Mouse (Mus musculus) stomach, embryonic 16.5 days (tissue): ENCODE measurements at regions not wholly inside any gene's neighbourhood (a gene's known extent, or its start where the extent isn't known, plus 50 kb on each side); places are given as distances from the start of the nearest gene placed in this dataset.

Experiments used
- ATAC-seq: fragments of 200-750 bp; cut with Nextera tagmentation; 2 replicates; pipeline ENCODE4 v1.8.0; 2017; ENCODE audit warnings: moderate number of reproducible peaks, moderate TSS enrichment; ENCODE audit not compliant: insufficient read depth, low FRiP score
- H3K27ac ChIP-seq: fragments of 300-500 bp; sonication (generic); 2 replicates; pipeline ENCODE4 v1.5.1; 2014; ENCODE audit warnings: low read length
- H3K27me3 ChIP-seq: fragments of 300-500 bp; sonication (generic); 2 replicates; pipeline ENCODE4 v1.6.1; 2014; ENCODE audit warnings: low read length, control low read depth, mixed read lengths; ENCODE audit not compliant: control insufficient read depth, insufficient read depth
- H3K36me3 ChIP-seq: fragments of 300-500 bp; sonication (generic); 2 replicates; pipeline ENCODE4 v1.6.1; 2014; ENCODE audit warnings: low read length; ENCODE audit not compliant: control insufficient read depth, insufficient read depth
- H3K4me1 ChIP-seq: fragments of 300-500 bp; sonication (generic); 2 replicates; pipeline ENCODE4 v1.6.1; 2014; ENCODE audit warnings: low read length, control low read depth, mixed read lengths; ENCODE audit not compliant: control insufficient read depth, insufficient read depth
- H3K4me2 ChIP-seq: fragments of 300-500 bp; sonication (generic); 2 replicates; pipeline ENCODE4 v1.6.1; 2014; ENCODE audit warnings: low read depth, low read length, mixed read lengths
- H3K4me3 ChIP-seq: fragments of 300-500 bp; sonication (generic); replicated peaks from 2 replicates; pipeline ENCODE4 v1.5.1; 2014; ENCODE audit warnings: mild to moderate bottlenecking, low read length
- H3K9ac ChIP-seq: fragments of 300-500 bp; sonication (generic); 2 replicates; pipeline ENCODE4 v1.6.1; 2014; ENCODE audit warnings: low read length
- H3K9me3 ChIP-seq: fragments of 300-500 bp; sonication (generic); replicated peaks from 2 replicates; pipeline ENCODE4 v1.6.1; 2016; ENCODE audit warnings: low read length, control low read depth; ENCODE audit not compliant: control insufficient read depth
- WGBS: fragments of 180-500 bp; shearing (Covaris S2); extraction: QIAGEN DNeasy Blood & Tissue Kit; methylation state at CpG from one replicate; pipeline ENCODE4 v1.1.7; 2014; 5-methylcytosine and 5-hydroxymethylcytosine counted together

DNA sequence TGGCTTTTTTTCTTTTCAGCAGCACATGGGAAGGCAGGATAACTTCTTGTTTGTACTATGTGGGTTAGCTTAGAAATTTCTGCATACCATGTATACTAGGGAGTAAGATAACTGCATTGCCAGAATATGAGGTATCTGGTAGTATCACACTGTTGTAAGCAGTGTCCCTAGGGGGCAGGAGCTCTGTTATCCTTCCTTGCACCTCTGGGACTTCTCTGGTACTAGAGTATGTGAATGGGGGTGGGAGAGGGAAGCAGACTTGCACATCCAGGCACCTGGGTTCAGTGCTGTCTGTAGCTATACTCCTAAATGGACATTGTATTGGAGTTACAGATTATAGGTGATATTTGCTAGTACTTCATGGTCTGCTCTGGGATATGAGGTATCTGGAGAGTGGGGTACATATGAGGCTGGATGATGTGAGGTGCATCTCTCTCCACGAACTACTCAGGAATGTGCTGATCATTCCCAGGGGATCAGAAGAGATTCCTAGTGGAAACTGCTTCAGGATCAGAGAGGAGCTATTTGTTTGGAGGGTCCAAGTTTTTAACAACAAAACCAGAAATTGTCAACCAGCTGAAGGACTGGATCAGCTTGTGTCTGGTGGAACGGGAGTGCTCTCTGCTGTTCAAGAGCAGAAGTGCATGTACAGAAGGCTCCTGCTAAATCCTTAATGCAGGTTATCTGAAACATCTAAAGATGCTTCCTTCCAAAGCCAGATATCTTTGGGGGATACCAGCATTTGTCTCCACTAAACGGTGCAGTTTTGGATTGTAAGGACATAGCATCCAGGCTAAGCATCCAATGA lies 402.7 kb upstream of the Vrk2 start:
- H3K4me1 ChIP-seq = no peaks in the 10 kb centered on the region
- no peak for ATAC-seq
- H3K4me3 ChIP-seq = no peak overlapping the region
- no peak overlapping the region for H3K9ac ChIP-seq
- H3K36me3 ChIP-seq = no peaks in the 10 kb centered on the region
- H3K4me2 ChIP-seq = no peak overlapping the region
- no peaks in the 10 kb centered on the region for H3K9me3 ChIP-seq
- WGBS = 31% methylated on average over 3 of the region's 3 CpGs
- H3K27ac ChIP-seq = no peak overlapping the region
- no peaks in the 10 kb centered on the region for H3K27me3 ChIP-seq

DNA sequence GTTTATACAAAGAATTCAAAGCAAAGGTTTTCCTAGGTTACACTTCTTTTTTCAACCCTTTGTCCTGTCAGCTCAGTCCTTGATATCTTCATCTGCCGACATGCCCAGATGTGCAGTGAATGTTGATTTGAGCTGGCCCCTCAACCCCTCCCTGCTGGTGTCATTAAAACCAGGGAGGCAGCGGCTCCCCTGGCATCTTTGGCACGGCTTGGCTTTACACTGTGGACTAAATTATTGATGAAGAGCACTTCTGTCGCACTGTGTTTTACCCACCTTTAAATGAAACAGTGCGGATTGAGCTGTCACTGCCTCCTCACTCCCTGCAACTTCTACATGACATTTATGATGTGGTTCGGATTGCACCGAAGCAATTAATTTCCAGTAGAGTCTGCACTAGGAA lies 387.4 kb upstream of the Vrk2 start:
- H3K4me3 ChIP-seq = no peak overlapping the region
- H3K9me3 ChIP-seq = no peaks in the 10 kb centered on the region
- H3K4me1 ChIP-seq = no peaks in the 10 kb centered on the region
- no peaks in the 10 kb centered on the region for H3K36me3 ChIP-seq
- H3K27ac ChIP-seq = no peak overlapping the region
- ATAC-seq = no peak
- no peak overlapping the region for H3K4me2 ChIP-seq
- no peaks in the 10 kb centered on the region for H3K27me3 ChIP-seq
- H3K9ac ChIP-seq = no peak overlapping the region
- WGBS = 67% methylated on average over 7 of the region's 7 CpGs

DNA sequence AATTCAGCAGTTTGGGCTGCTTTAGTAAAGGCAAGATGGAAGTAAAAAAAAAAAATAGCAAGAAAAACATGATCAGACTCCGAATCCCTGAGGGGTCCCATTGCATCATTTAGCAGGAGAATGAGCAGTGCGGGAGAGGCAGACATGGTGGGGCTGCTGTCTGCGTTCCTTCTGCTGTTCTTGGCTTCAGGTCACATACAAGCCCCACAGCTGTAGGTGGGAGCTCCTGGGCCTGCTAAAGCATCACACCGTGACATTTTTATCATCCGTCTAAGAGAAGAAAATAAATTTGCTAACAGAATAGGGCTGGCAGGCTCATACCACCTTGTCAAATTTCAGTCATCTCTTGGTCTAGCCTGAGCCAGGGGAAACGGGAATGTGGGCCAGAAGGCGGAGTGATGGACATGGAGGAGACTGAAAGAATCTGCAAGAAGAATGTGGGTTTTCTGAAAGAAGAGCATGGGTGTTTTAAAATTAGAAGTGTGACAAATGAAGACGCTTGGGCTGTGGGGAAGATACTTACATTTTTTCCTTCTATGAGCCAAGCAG lies 378.8 kb upstream of the Vrk2 start:
- H3K9ac ChIP-seq = no peak overlapping the region
- ATAC-seq = no peak
- H3K4me3 ChIP-seq = no peak overlapping the region
- no peak overlapping the region for H3K4me2 ChIP-seq
- no peak overlapping the region for H3K27ac ChIP-seq
- no peaks in the 10 kb centered on the region for H3K36me3 ChIP-seq
- WGBS = 75% methylated on average over 8 of the region's 8 CpGs
- no peaks in the 10 kb centered on the region for H3K4me1 ChIP-seq
- H3K9me3 ChIP-seq = no peaks in the 10 kb centered on the region
- no peaks in the 10 kb centered on the region for H3K27me3 ChIP-seq

DNA sequence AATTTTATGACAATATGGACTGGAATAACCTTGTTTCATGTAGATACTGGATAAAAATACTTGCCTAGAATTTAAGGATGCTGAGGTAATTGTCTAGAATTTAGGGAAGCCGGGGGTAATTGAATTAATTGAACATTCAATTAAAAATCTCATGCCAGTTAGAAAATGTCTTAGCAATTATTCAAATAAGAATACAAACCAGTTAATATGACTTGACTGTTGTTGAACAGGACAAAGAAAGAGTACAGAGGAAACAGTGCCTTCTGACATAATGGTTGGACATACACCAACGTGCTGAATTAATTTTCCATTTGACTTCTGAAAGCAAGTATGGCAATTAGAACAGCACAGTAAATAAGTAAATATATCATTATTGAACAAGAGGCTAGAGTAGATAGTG lies 377.4 kb upstream of the Vrk2 start:
- WGBS = 83% methylated on average over 2 of the region's 2 CpGs
- no peak for ATAC-seq

DNA sequence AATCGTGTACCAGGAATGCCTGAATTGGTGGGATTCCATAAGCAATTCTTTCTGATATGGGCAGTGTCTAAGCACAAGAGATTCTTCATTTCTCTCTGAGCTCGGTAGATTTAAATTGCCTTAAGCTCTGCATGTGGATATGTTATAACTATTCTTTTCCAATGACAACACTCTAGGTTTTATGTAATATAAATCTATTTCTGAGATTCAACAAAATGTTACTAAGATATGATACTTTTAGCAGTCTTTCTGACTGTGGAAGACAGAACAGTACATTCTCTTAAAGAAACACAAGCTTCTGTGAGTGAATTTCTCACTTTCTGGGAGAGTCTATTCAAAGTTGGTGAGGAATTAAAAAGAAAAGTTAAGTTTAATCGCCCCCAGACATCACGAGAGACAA lies 373.6 kb upstream of the Vrk2 start:
- Histone ChIP-seq H3K4me2 (no peak overlapping the region), H3K9me3 (no peaks in the 10 kb centered on the region), H3K4me3 (no peak overlapping the region), H3K36me3 (no peaks in the 10 kb centered on the region), H3K27me3 (no peaks in the 10 kb centered on the region), H3K27ac (no peak overlapping the region), H3K4me1 (peaks cover 3% of the 10 kb centered on the region; the same call in 1 of the 2 replicates), H3K9ac (no peak overlapping the region)
- ATAC-seq = no peak
- 74% methylated on average over 4 of the region's 4 CpGs for WGBS

More for the DNA sequence above, 377.4 kb upstream of the Vrk2 start:
- Histone ChIP-seq H3K27me3 (no peaks in the 10 kb centered on the region), H3K4me1 (no peaks in the 10 kb centered on the region), H3K9me3 (no peaks in the 10 kb centered on the region), H3K36me3 (no peaks in the 10 kb centered on the region), H3K9ac (no peak overlapping the region), H3K4me2 (no peak overlapping the region), H3K27ac (no peak overlapping the region), H3K4me3 (no peak overlapping the region)

DNA sequence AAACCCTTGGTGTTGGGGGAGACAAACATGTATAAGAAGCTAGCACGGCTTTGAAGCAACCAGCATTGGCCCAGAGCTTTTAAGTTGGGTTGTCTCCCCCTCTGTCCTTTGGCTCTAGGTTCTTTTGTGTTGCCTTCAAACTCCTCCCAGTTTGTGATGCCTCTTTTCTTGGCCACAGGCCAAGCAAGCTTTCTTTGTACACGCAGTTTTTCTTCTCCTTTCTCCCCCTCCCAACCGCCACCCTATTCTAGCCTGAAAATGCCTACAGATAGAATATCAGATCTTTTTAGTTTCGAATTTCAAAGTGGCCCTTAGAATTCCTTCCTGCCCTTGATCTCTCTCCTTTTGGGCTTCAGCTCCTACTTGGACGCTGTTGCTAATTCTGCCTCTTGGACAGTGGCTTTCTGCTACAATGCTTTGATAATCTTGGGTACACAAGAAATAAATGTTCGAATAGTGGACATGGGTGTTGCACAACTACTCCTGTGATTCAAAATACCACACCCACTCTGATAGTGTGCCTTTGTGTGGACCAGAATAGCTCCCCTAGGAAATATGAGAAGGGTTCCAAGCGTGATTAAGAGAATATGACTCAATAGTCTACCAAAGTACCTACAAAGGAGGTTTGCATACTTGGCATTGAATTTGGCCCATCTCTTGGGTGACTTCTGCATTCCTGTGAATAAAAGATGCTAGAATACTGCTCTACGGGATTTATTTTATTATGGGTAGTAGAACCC lies 369.3 kb upstream of the Vrk2 start:
- Histone ChIP-seq H3K4me3 (no peak overlapping the region), H3K9ac (no peak overlapping the region), H3K36me3 (no peaks in the 10 kb centered on the region), H3K9me3 (no peaks in the 10 kb centered on the region), H3K27me3 (no peaks in the 10 kb centered on the region), H3K27ac (peak overlapping the region; percentile 10; the same call in 1 of the 2 replicates), H3K4me2 (no peak overlapping the region), H3K4me1 (peaks cover 3% of the 10 kb centered on the region; the same call in 1 of the 2 replicates)
- WGBS = 45% methylated on average over 8 of the region's 8 CpGs
- peak; percentile 82 for ATAC-seq

DNA sequence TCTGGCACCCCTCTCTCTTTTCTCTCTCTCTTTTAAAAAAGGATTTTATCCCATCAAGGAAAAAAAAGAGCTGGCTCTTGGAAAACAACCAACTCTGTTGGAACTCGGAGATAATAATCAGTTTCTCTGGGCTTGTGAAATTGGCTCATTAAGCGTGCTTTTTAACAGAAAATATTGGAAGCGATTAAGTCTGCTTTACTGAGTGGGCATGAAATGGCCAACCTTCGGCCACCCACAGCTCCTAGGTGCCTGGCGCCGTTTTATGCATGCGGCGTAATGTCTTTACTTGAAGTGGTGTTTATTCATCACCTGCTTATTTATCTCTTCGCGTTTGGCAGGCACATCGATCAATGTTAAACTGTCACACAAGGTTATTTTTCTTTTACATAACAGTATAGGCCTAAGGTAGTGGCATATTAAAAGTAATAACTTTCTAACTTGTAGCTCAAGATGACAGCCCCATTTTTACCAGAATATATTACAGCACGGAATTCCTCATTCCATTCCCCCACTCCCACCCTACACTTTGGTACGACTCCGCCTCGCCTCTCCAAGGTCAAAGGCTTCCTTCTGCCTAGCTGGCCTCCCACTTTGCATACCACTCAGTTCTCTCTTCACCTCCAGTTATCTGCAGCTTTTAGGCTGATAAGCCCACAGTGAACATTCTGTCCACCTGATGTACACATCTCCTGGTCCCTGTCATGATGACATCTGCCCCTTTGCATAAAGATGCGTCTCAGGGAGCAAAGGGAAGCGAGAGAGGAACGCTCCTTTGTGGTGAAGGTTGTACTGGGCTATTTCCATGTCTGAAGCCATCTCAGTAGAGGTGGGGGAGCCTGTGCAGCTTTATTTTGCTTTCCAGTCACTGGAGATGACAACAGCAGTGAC lies 368.5 kb upstream of the Vrk2 start:
- ATAC-seq = no peak
- Histone ChIP-seq H3K4me3 (no peak overlapping the region), H3K9me3 (no peaks in the 10 kb centered on the region), H3K4me2 (no peak overlapping the region), H3K9ac (no peak overlapping the region), H3K36me3 (no peaks in the 10 kb centered on the region), H3K27ac (peak overlapping the region; percentile 10; the same call in 1 of the 2 replicates), H3K27me3 (no peaks in the 10 kb centered on the region), H3K4me1 (peaks cover 3% of the 10 kb centered on the region; the same call in 1 of the 2 replicates)
- WGBS = 48% methylated on average over 18 of the region's 18 CpGs

DNA sequence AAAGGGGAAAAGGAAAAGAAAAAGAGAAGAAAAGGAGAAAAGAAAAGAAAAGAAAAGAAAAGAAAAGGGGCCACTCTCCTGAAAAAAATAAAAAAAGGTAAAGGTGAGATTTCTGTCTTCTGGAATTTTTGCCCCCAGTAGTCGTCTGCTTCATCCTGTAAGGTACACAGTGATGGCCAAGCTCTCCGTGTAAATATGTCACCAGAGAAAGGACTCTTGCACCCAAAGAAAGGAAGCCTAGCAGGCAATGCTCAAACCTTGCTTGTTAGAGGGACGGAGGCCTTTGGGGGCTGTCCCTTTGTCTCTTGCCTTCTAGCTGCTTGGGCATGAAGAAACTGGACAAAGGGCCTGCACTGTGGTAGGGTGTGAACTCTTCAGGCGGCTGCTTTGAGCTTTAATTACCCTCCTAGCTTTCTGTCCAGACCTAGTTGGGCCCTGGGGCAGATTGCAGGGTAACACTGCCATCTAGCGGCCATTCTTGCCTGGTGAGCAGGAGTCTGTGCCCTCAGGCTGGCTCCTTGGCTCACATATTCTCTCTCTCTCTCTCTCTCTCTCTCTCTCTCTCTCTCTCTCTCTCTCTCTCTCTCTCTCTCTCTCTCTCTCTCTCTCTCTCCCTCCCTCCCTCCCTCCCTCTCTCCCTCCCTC lies 367.7 kb upstream of the Vrk2 start:
- Histone ChIP-seq H3K4me1 (peaks cover 3% of the 10 kb centered on the region; the same call in 1 of the 2 replicates), H3K4me3 (no peak overlapping the region), H3K9me3 (no peaks in the 10 kb centered on the region), H3K9ac (no peak overlapping the region), H3K27ac (no peak overlapping the region), H3K4me2 (no peak overlapping the region), H3K36me3 (no peaks in the 10 kb centered on the region), H3K27me3 (no peaks in the 10 kb centered on the region)
- WGBS = 6% methylated on average over 5 of the region's 5 CpGs
- peak; percentile 92 for ATAC-seq
